Mouse (Mus musculus): Measurements from ENCODE around the gene Top3a.

- TF ChIP-seq CTCF (IDR thresholded peaks at IDR 0.05; ENCODE audit: low read depth), result no peak
- TF ChIP-seq EP300 (optimal IDR thresholded peaks at IDR 0.05), result no peak
Observed at GRCm38 (mm10) chr11:60811054-60811460, 33.9 kb upstream of the Top3a start.

All from stomach, postnatal 0 days (tissue).